Mouse (Mus musculus): ENCODE measurements around the gene Tmem232.
"Not testable (repeated sequence)": the region's sequence is repeated elsewhere in the genome, so short reads cannot be mapped to it uniquely, and the experiment has no call there.

Gene Tmem232

DNA sequence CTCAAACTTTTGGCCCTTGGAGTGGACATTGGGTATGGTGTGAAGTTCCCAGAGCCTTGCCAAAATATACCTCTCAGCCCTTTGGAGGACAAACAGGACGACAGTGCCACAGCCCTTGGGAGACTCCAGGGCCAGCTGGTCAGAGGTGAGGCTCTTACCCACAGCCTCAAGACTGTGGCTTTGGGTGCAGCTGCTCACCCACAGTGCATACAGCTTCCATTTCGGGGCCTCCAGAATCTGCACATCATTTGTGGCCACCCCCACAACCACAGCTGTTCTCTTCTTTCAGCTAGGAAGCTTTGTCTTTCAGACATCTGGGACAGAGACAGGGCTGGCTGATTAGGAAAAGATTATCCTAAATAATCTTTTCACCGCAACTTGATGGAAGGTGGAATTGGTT, 27.1 kb downstream of the Tmem232 start:
- DNase-seq: no peak

DNA sequence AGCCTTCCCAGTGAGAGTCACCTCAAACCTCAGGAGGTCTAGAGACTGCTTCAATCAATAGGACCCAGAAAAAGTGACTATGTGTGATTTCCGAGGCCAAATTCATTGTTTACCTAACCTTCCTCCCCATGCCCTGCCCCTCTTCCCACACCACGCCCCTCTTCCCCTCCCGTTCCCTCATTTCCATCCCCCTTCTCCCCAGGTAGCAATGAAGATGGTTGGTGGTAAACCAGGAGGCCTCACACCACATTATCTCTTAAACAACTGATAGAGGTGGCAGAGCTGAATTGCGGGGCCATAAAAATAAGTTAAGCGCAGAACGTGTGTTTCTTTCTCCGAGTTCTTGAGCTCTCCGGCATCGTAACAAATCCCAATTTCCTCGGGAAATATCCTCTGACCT, 55.9 kb downstream of the Tmem232 start:
- no peak for DNase-seq

DNA sequence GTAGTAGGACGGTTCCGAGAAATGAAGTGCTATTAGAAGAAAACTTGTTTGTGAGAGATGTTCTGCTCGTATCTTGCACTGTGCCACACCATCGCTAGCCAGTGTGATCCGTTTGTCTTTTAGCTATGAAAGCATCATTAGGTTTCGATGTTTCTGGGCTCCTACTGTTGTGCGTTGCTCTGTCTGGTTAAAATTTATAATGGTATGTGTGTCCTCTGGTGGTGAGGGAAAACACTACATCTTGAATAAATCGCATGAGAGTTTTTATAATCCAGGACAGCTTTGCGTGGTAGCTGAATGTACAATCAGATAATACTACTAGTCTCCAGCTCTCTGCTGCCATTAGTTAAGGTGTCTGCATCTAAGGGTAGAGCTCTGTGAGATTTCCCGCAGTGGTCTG, 63.8 kb downstream of the Tmem232 start:
- DNase-seq: no peak

DNA sequence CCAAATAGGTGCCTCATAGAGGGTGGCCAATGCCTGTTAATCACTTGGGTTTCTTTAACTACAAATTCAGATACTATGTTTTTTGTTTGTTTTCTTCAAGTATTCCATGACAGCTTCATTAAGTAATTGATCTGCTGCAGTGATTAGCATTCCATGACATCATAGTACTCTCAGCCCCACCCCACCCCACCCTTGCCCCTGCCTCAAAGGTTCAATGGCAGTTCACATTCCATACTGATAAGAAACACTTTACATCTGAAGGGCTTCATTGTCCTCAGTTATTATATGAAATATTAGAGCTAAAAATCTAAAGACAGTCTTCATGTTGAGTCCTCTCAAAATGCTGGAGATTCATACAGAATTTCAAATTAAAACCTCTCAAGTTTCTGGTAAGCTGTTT, 89.8 kb downstream of the Tmem232 start:
- no peak for DNase-seq

DNA sequence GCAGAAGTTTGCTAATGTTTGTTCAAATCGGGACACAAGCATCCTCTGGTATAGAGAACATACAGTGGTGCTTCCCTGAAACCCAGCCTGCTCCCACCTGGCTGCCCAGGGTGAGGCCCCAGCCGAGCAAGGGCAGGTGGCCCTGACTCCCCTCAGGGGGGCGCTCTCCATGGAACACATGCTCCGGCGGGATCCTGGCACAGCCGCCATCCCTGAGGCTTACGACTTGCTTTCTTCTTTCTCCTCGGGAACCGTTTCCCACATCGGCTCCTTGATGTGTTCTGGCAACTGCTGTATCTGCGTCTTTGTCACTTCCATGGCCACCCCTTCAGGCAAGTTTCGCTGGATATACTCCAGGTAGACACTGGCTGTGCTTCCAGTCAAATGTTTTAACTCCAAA, 102.7 kb downstream of the Tmem232 start:
- not testable (repeated sequence) for DNase-seq

DNA sequence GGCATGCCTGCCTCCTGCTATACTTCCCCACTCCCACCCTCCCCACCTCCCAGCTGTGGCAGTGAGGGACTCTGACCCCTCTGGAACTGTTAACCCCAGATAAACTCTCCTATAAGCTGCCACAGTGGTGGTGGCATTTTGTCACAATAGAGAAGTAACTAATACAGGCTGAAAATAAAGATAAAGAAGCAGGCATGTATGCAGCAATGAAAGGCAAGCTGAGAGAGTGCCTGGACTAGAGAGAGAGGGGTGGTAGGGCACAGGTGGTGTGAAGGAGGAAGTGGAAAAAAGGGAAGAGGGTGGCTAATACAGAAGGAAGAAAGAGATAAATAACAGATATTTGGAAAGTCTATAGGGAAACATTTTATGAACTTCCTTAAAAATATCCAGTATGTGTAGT, 121.5 kb downstream of the Tmem232 start:
- DNase-seq: no peak

DNA sequence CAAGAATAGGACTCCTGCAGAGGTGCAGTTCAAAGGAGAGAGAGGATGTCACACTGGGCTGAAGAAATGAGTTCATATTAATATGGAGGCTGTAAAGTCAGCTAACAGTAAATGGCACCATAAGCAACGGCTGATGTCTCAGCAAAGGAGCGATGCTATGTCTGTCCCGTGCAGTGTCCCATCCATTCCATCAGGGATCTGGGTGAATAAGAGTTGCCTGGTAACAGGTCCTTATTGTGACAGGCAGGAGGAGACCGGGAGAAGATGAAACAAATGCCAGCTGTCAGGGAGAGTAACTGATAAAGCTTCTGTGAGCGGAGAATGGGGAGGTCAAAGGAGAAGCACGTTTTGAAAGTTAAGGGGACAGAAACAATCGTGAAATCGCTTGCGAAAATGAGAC, 135.3 kb downstream of the Tmem232 start:
- no peak for DNase-seq

DNA sequence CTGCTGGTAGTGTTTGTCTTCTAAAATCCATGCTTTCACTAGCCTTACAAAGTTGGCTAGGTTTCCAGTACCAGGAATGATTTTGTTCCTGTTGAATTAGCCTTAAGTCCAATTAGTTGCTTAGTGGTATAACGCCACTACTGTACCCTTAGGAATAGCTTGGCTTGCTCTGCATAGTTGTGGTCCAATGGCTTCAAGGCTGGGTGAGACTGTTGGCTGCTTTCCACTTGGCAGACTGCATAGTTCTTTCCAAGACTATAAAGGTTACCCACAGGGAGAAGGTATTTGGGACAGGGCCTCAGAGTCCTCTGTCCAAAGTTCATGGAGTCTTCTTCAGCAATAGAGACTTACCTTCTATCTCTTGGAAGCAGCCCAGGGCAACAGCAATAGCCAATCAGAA, 139.7 kb downstream of the Tmem232 start:
- DNase-seq: peak; percentile 91 to 92

DNA sequence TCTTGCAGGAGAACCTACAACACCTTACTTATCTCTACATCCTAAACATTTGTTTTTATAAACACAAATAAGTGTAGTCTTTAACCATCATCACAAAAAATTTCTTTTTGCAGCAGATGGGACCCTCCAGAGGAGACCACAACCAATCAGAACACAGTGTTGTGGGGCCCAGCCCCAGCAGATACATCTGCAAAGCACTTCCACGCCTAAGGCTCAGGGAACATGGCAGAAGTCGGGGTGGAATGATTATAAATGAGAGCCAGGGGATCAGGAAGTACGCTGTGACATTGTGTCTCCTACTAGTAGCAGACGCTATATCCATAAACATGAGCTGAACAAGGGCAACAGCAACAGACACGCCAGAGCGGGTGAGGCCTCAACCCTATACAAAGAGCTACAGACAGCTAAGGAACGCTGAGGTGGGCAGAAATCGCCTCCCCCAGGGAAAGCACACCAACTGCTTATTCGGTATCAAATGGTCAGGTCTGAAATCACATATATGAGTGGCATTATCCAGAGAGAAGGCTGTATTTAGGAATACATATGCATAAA, 156.1 kb downstream of the Tmem232 start:
- DNase-seq: no peak

DNA sequence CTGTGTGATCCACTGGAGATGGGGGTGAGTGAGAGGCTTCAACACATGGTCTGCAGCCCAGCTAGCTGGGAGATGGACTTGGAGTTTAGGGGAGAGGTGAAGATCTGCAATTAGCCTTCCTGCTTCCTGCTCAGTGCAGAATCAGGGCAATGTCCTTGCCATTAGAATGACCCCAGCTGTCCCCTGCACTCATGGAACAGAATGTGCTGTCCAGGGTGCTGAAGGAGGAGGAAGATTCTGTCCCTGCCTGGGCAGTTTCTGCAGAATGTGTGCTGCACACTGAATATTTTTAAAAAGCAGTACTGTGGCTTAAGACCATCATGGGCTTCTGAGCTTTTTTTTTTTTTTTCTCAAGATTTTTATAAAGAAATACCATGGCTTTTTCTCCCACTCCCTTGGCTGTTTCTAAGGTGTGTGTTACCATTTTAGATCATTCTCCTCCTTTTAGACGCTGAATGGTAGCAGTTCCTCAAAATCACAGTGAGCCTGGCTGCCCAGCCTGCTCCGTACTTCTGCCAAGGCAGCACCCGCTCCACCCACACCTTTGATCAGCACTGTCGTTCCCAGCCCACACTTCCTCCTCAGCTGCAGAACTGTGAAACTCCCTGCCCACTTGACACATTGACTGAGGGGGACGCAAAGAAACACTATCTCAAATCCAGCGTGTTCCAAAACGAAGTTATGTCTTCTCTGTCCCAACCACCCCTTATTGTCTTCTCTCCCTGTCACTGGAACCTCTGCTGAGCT, 170.4 kb downstream of the Tmem232 start:
- peak; percentile 0 to 6 for DNase-seq

DNA sequence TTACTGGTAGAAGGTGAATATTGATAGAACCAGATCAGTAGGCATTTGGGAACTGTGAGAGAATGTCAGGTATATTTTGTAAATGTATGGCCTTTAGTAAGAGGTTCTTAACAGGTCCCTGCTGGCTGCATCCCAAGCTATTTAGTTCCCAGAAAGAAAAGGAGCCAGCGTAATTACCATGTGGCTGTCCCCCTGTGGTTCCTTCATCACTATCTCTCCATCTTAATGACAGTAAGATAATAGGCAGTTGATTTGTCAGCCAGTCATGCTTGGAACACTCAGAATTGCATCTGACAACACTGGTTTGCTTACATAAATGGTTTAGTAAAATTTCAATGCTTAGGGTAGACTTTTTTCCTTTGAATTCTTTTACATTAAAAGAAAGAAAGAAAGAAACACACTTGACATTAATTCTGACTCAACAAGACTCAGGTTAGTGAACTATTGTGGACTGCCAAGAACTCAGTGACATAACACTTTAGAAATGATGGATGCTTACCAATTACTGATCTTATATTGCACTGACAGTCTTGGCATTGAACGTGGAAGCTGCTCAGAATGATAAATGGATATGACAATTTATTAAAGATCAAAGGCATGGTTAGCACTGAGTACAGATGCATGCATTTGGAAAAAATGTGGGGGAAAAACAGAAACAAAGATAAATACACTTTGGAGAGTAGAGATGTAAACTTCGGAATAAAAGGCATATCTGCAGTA, 174.9 kb downstream of the Tmem232 start:
- DNase-seq: no peak

DNA sequence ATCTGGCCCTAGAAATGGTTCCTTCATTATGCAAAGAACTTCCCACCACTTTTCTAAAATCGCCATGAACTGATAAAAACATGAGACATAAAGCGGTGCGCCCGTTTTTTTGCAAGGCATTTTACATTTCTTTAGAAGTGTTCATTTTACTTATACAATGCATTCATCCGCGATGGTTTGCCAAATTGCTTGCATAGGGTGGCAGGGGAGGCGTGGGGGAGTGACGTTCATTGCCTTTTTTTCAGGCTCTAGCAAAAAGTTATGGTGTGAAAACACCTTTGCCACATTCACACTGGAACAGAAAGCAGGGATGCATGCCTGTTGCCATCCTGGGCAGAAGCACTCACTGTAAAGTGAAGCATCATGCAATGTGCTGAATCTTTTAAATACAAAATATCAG, 188.7 kb downstream of the Tmem232 start:
- no peak for DNase-seq

DNA sequence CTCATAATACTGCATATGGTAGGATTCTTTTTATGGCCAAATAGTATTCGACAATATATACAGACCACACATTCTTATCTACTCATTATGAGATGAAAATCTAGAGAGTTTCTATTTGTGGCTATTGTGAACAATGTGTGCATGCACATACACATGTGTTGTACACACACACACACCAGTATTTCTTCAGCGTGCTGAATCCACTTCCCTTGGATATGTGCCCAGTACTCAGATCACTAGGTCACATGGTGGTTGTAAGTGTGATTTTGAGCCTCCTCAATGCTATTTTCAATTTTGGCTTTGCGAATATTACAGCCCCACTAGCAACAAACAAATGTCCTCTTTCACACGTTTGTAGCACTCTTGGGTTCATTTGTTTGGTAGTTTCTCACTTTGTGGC, 200.6 kb downstream of the Tmem232 start:
- no peak for DNase-seq

DNA sequence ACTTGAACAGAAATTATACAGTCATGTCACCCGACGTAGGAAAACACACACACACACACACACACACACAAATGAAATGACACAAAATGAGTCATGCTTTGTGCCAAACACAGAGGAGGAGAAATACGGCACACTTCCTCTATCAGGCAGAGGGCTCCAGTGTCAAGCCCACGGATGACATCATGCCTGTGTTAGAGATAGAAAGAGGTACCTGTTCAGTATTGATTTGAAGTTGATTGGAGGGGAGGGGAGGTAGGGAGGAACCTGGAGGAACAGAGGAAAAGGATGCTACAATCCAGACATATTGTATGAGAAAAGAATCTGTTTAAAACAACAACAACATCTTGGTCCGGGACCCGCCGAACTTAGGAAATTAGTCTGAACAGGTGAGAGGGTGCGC, 209.8 kb downstream of the Tmem232 start:
- no peak for DNase-seq

DNA sequence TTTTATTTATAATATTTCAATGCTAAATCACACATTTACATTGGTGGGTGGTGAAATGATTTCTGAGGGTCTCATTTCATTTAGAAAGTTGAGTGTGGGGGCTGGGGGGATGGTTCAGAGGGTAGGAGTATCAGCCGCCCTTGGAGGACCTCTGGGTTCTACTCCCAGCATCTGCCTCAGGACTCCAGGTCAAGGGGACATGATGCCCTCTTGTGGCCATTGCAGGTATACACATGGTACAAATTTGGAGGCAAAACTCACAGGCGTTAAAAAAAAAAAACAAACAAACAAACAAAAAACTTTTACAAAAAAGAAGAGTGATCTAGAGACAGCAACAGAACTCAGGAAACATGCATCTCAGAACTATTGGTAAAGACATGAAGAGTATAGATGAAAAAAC, 215.3 kb downstream of the Tmem232 start:
- peak; percentile 3 to 38 for DNase-seq

DNA sequence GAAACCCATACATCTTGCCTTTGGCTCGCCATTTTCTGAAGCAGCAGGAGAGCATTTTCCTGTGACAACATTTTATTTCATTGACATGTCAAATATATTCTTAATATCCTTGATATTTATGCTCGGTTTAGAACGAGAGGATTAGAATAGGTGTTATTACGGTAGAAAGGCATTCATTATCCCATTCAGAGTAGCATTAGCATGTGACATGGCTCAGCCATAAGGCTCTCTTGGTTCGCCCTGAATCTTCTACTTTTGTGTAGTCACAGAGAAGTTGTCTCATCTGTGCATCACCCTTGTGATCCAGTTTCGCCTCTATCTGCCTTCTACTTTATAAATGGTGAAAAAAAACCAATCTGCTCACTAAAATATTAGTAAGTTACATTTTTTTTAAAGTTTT, 220.0 kb downstream of the Tmem232 start:
- no peak for DNase-seq

DNA sequence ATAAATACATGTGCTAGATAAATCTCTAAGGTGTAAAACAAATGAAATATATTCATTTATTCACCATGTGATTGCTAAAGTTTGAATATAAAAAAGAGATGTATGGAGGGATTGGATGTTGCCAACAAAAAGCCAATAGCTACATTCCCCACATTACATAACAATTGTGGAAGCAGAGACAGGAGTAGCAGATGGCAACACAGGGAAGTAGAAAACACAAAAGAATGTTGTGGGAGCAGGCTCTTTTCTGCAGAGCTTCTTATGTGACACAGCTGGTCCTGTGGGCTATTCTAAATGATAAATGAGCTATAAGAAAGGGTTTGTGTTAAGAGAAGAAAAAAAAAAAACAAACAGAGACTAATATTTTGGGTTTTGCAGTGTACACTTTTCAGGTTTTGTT, 240.6 kb downstream of the Tmem232 start:
- no peak for DNase-seq

DNA sequence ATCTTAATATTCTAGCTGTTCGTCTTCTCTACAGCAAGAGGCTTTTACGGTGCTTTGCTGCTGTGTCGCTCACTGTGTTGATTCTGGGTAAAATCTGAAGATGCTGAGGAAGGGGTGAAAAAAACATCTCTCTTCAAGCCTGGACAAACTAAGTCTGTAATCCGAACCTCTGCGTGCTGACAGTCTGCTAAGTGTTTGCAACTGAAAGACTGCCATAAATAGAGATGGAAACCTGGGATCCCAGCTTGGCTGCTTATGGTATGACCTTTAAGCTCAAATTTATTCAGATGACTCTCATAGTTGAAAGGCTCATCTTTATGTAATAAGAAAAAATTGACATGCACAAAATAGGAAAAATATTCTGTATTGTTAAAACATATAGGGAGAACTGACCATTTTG, 242.8 kb downstream of the Tmem232 start:
- no peak for DNase-seq

DNA sequence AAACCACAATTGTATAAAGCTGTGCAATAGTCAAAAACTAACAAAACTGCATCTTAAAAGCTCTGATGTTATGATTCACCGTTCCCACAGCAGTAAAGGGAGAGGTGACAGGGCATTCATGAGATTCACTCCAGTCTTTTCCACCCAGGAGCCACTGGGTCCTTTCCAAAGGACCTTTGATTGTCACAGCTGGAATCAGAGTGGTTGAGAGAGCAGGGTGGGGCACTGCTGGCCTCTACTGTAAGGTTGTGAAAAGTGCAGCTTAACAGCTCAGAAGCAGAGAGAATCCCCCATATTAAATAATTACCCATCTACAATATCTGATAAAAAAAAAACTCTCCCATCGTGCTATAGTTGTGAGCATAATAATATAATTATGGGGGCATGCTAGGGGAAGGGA, 288.4 kb downstream of the Tmem232 start:
- peak in 1 of 2 experiments; percentile 10 for DNase-seq

DNA sequence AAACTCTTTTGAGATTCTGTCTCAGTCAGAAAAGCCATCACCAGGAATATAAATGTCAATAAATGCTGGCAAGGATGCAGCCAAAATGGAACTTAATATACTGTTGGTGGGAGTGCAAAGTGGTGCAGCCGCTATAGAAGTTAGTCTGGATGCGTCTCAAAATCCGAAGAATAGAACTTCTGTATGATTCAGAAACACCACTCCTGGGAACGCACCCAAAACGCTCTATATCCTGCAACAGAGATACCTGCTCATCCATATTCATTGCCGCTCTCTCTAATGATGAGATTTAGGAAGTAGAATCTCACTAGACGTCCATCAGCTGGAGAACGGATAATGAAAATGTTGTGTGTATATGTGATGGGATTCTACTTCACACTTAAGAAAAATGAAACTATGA, 290.3 kb downstream of the Tmem232 start:
- no peak for DNase-seq

DNA sequence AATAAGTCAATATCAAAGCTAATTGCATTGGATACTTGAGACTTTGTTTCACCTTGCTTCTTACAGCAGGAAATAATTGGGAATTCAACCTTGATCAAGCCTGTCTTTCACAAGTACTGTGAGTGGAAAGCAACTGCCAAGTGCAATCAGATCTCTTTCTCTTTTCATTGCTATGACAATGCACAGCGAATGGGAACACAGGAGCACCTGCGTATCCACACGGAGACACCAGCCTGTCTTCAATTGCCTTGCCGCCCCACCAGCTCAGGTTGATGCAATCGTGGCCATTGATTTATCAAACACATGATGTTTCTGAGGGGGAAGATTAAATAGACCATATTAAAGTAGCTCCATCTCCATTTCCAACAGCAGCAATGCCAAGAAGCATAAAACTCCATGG, 296.9 kb downstream of the Tmem232 start:
- no peak for DNase-seq

DNA sequence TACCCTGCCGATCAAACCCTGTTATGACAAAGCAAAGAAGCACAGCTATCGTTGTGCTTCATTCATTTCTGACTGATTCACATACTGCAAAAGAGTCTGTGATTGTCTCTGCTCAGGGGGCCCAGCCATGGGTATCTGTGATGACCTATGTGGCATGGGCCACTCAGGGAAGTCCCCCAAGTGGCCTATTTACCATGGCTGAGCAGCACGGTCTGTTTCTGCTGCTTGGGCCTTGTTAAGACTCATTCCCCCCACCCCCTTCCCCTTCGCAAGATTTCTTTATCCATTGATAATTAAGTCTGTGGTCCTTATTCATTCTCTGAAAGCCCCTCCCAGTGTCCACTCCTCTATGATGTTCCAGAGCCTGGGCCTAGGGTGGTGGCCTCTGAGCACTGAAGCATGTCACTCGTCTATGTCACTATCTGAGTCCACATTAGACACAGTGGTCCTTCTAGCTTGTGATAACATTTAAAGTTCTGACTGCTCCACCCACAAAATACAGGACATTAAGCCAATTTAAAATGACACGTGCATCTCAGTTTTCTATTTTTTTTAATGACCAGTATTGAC, 315.1 kb downstream of the Tmem232 start:
- no peak for DNase-seq

DNA sequence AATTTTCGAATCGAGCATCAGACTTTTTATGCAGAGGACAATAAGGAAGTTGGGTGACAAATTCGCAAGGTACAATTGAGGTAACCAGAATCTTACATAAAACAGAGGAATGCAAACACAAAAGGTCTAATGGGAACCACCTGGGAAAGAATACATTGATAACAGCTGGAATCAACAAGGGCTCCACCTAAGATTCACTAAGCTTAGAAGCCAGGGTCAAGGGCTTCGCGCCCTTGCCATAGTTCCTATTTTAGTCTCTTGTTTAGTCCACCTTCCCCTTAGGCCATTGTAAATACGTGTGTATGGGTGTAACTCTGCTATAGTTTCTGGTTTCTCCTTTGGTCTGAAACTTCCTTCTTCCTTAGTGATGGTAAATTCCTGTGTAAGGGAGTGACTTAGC, 318.9 kb downstream of the Tmem232 start:
- DNase-seq: not testable (repeated sequence)
